ENCODE assay signal across 23 mouse cellular contexts in genomic region chr4:134172391-134172790, GRCm38 (mm10). TPM values are rescaled to one million over a fixed set of nuclear protein-coding genes. Genes with fewer than 3 reads are reported as not detected.
DNase-seq lines count a peak whose midpoint lies in the region; ATAC-seq and TF ChIP-seq lines count a peak whose summit lies in the region.
"Had no signal": no experiment of that assay in that cellular context is flagged by ENCODE, and none has a peak within 500 bp of the region (broad histone marks: within the 10 kb centered on the region; RNA-seq: fewer than 3 reads in every experiment).

No protein-coding gene starts in this region.

- intact Hi-C loops in heart, adult 2 months (cut with DNase I) = no loop called here

- H3K4me3 ChIP-seq in heart, embryonic 13.5 days = no peak overlapping the region
- no peak overlapping the region for H3K4me3 ChIP-seq in heart, adult 2 months
- no peak overlapping the region for H3K4me3 ChIP-seq in lung, postnatal 0 days (ENCODE audit: low read depth, low read length)
- H3K4me3 ChIP-seq: embryonic facial prominence, embryonic 15.5 days; lung, embryonic 15.5 days had no signal

- no peaks in the 10 kb centered on the region for H3K9me3 ChIP-seq in heart, embryonic 13.5 days
- no peaks in the 10 kb centered on the region for H3K9me3 ChIP-seq in lung, postnatal 0 days (ENCODE audit: low read length)
- H3K9me3 ChIP-seq: embryonic facial prominence, embryonic 15.5 days; lung, embryonic 15.5 days had no signal

- peaks cover 21% of the 10 kb centered on the region for H3K4me1 ChIP-seq in heart, embryonic 13.5 days
- no peaks in the 10 kb centered on the region for H3K4me1 ChIP-seq in heart, adult 2 months (ENCODE audit: control insufficient read depth, insufficient read depth, low read length)
- H3K4me1 ChIP-seq in lung, postnatal 0 days (ENCODE audit: insufficient read depth, low read depth, low read length) = no peaks in the 10 kb centered on the region
- H3K4me1 ChIP-seq: embryonic facial prominence, embryonic 15.5 days; lung, embryonic 15.5 days had no signal

- H3K79me2 ChIP-seq in heart, adult 2 months (replicated peaks; ENCODE audit: control insufficient read depth, insufficient read depth, low read length) = no peaks in the 10 kb centered on the region; the same call in 1 of the 2 replicates

- no peaks in the 10 kb centered on the region for H3K27me3 ChIP-seq in heart, embryonic 13.5 days (replicated peaks)
- no peaks in the 10 kb centered on the region for H3K27me3 ChIP-seq in heart, adult 2 months (ENCODE audit: control insufficient read depth, insufficient read depth, low read length)
- no peaks in the 10 kb centered on the region for H3K27me3 ChIP-seq in lung, postnatal 0 days (replicated peaks; ENCODE audit: insufficient read depth, low read length)
- H3K27me3 ChIP-seq: embryonic facial prominence, embryonic 15.5 days; lung, embryonic 15.5 days had no signal

- TF ChIP-seq POLR2A in heart, adult 2 months (IDR thresholded peaks at IDR 0.05; ENCODE audit: insufficient read depth, low read depth, low read length) = no peak

- H3K27ac ChIP-seq in heart, embryonic 13.5 days (replicated peaks) = 0 out of 2 replicates have a peak overlapping the region, but pooled peaks have one; percentile 20
- no peak overlapping the region for H3K27ac ChIP-seq in heart, adult 2 months
- no peak overlapping the region for H3K27ac ChIP-seq in lung, postnatal 0 days (ENCODE audit: low read length)
- H3K27ac ChIP-seq: embryonic facial prominence, embryonic 15.5 days; lung, embryonic 15.5 days had no signal

- no peak overlapping the region for H3K4me2 ChIP-seq in heart, embryonic 13.5 days
- H3K4me2 ChIP-seq in lung, postnatal 0 days (replicated peaks; ENCODE audit: low read depth, low read length) = no peak overlapping the region
- H3K4me2 ChIP-seq: embryonic facial prominence, embryonic 15.5 days; lung, embryonic 15.5 days had no signal

- no peak for DNase-seq in heart, adult 2 months
- DNase-seq in lung, postnatal 0 days (ENCODE audit: low spot score) = peak; percentile 41
- no peak for DNase-seq in lung, postnatal 4 days
- DNase-seq in brain, adult 2 months (ENCODE audit: low read depth, low spot score) = peak; percentile 76
- DNase-seq in heart, postnatal 4 days = peak; percentile 62
- DNase-seq: cerebellum, adult 9-11 months; kidney, adult 9 months; kidney, postnatal 4 days; thymus, postnatal 14 days had no signal

- no peak overlapping the region for H3K9ac ChIP-seq in heart, embryonic 13.5 days
- H3K9ac ChIP-seq in heart, adult 2 months (ENCODE audit: low read depth, low read length) = no peak overlapping the region
- H3K9ac ChIP-seq in lung, postnatal 0 days (replicated peaks; ENCODE audit: low read depth) = no peak overlapping the region
- H3K9ac ChIP-seq: embryonic facial prominence, embryonic 15.5 days; lung, embryonic 15.5 days had no signal

- WGBS in heart, embryonic 13.5 days = 46% methylated on average over 3 of the region's 3 CpGs
- 44% methylated on average over 3 of the region's 3 CpGs for WGBS in heart, adult 2 months
- WGBS in lung, postnatal 0 days = 56% methylated on average over 3 of the region's 3 CpGs

- TF ChIP-seq EP300 in heart, adult 2 months (IDR thresholded peaks at IDR 0.05; ENCODE audit: insufficient read depth, low read depth, low read length) = no peak
- TF ChIP-seq EP300 in lung, postnatal 0 days (IDR thresholded peaks at IDR 0.05) = no peak

- no peak for ATAC-seq in heart, embryonic 13.5 days (ENCODE audit: extremely low read depth, insufficient number of reproducible peaks, low FRiP score, low TSS enrichment)
- ATAC-seq in lung, postnatal 0 days = no peak
- no peak for ATAC-seq in activated CD4-positive, CD25-positive, alpha-beta regulatory T cell, adult 4 months

- peaks cover 29% of the 10 kb centered on the region for H3K36me3 ChIP-seq in heart, embryonic 13.5 days
- H3K36me3 ChIP-seq in heart, adult 2 months (ENCODE audit: control insufficient read depth, insufficient read depth, low read length) = no peaks in the 10 kb centered on the region
- no peaks in the 10 kb centered on the region for H3K36me3 ChIP-seq in lung, postnatal 0 days (ENCODE audit: insufficient read depth, low read length)

- no peak for TF ChIP-seq CTCF in heart, adult 2 months (IDR thresholded peaks at IDR 0.05)
- TF ChIP-seq CTCF in lung, postnatal 0 days (IDR thresholded peaks at IDR 0.05) = no peak

RNA-seq across cellular contexts. Expression of gene Cep85, which starts 14.5 kb away (rescaled TPM):
- polyA plus RNA-seq in heart, embryonic 13.5 days (2015; fragmentation: Nextera tagmentation; extraction: Ambion mirVana) = 25.8 and 28.3 TPM in 2 replicates
- total RNA-seq in heart, adult 2 months (2021) = 10 to 100 TPM; 54.4 to 63.2 TPM
- polyA plus RNA-seq in heart, adult 2 months (2012; rRNA removed) = 52.2 and 73.7 TPM in 2 replicates
- polyA plus RNA-seq in lung, postnatal 0 days (2015; fragmentation: Nextera tagmentation; extraction: Ambion mirVana) = 36.6 and 74.1 TPM in 2 replicates
- total RNA-seq in heart, postnatal 4 days (2021) = 10 to 100 TPM; 34.5 to 38.7 TPM
- polyA plus RNA-seq in activated CD4-positive, CD25-positive, alpha-beta regulatory T cell, adult 4 months (2017; shearing (Covaris generic)) = 100 to 1,000 TPM in 1 of 2 experiments, 10 to 100 TPM in 1; 63.2 to 139 TPM

RNA-seq across cellular contexts. Expression of gene Gm7534, which starts 30.4 kb away (rescaled TPM):
- polyA plus RNA-seq in heart, embryonic 13.5 days (2015; fragmentation: Nextera tagmentation; extraction: Ambion mirVana) = not detected in 2 replicates
- total RNA-seq in heart, adult 2 months (2021) = not detected
- not detected in 2 replicates for polyA plus RNA-seq in heart, adult 2 months (2012; rRNA removed)
- polyA plus RNA-seq in lung, postnatal 0 days (2015; fragmentation: Nextera tagmentation; extraction: Ambion mirVana) = not detected in 2 replicates
- total RNA-seq in heart, postnatal 4 days (2021) = not detected
- polyA plus RNA-seq in activated CD4-positive, CD25-positive, alpha-beta regulatory T cell, adult 4 months (2017; shearing (Covaris generic)) = under 1 TPM in 1 of 2 experiments, not detected in 1; 0.15 TPM
- total RNA-seq: gastrocnemius, adult 18-20 months; left cerebral cortex, postnatal 10 days; liver, adult 2 months; megakaryocyte-erythroid progenitor cell, adult 5-6 weeks; monocyte, adult 5-6 weeks had no signal
- polyA plus RNA-seq: forebrain, embryonic 11.5 days; heart, embryonic 14.5 days; liver, adult 2 months; lung, embryonic 15.5 days; neural tube, embryonic 14.5 days; spleen, adult 2 months; stomach, embryonic 16.5 days had no signal

RNA-seq across cellular contexts. Expression of gene Sh3bgrl3, which starts 43.8 kb away (rescaled TPM):
- 198 and 202 TPM in 2 replicates for polyA plus RNA-seq in heart, embryonic 13.5 days (2015; fragmentation: Nextera tagmentation; extraction: Ambion mirVana)
- total RNA-seq in heart, adult 2 months (2021) = 10 to 100 TPM; 34.3 to 45.7 TPM
- polyA plus RNA-seq in heart, adult 2 months (2012; rRNA removed) = 98.9 and 139 TPM in 2 replicates
- 476 and 513 TPM in 2 replicates for polyA plus RNA-seq in lung, postnatal 0 days (2015; fragmentation: Nextera tagmentation; extraction: Ambion mirVana)
- total RNA-seq in heart, postnatal 4 days (2021) = 10 to 100 TPM; 70.4 to 72.6 TPM
- polyA plus RNA-seq in activated CD4-positive, CD25-positive, alpha-beta regulatory T cell, adult 4 months (2017; shearing (Covaris generic)) = 1,000 to 10,000 TPM; 1,097 to 1,279 TPM

RNA-seq across cellular contexts. Expression of gene Catsper4, which starts 54.8 kb away (rescaled TPM):
- polyA plus RNA-seq in heart, embryonic 13.5 days (2015; fragmentation: Nextera tagmentation; extraction: Ambion mirVana) = not detected in 2 replicates
- total RNA-seq in heart, adult 2 months (2021) = not detected
- not detected in 2 replicates for polyA plus RNA-seq in heart, adult 2 months (2012; rRNA removed)
- 0.25 and 0.33 TPM in 2 replicates for polyA plus RNA-seq in lung, postnatal 0 days (2015; fragmentation: Nextera tagmentation; extraction: Ambion mirVana)
- total RNA-seq in heart, postnatal 4 days (2021) = not detected
- not detected for polyA plus RNA-seq in activated CD4-positive, CD25-positive, alpha-beta regulatory T cell, adult 4 months (2017; shearing (Covaris generic))
- total RNA-seq: left cerebral cortex, postnatal 10 days; liver, adult 2 months; megakaryocyte-erythroid progenitor cell, adult 5-6 weeks; monocyte, adult 5-6 weeks had no signal
- polyA plus RNA-seq: forebrain, embryonic 11.5 days; heart, embryonic 14.5 days; liver, adult 2 months; neural tube, embryonic 14.5 days; spleen, adult 2 months had no signal

Comparison
In these comparisons a context has a peak if more than half of its experiments do, and no peak if none do; other contexts are left out.
1. DNase-seq: peak in lung, postnatal 0 days (single experiment), brain, adult 2 months (single experiment) and heart, postnatal 4 days (single experiment); none in heart, adult 2 months (0 of 2) and lung, postnatal 4 days (0 of 2).